ENCODE assay signal across 10 mouse cellular contexts in genomic region chr16:84661879-84662278, GRCm38 (mm10).
DNase-seq lines count a peak whose midpoint lies in the region; ATAC-seq and TF ChIP-seq lines count a peak whose summit lies in the region.
"Had no signal": no experiment of that assay in that cellular context is flagged by ENCODE, and none has a peak within 500 bp of the region (broad histone marks: within the 10 kb centered on the region; RNA-seq: fewer than 3 reads in every experiment).

No protein-coding gene starts in this region.

- H3K4me1 ChIP-seq in kidney, embryonic 14.5 days (ENCODE audit: control insufficient read depth, insufficient read depth, low read length) = no peaks in the 10 kb centered on the region

- H3K27ac ChIP-seq in gastrocnemius, adult 2 months = no peak overlapping the region
- no peak overlapping the region for H3K27ac ChIP-seq in kidney, embryonic 14.5 days (ENCODE audit: low read depth, low read length)
- H3K27ac ChIP-seq: liver, embryonic 14.5 days had no signal

- H3K36me3 ChIP-seq in kidney, embryonic 14.5 days (ENCODE audit: control insufficient read depth, insufficient read depth, low read length) = no peaks in the 10 kb centered on the region

- H3K9ac ChIP-seq in kidney, embryonic 14.5 days (ENCODE audit: low read depth, low read length) = no peak overlapping the region
- H3K9ac ChIP-seq: liver, embryonic 14.5 days had no signal

- 68% methylated on average over 3 of the region's 3 CpGs for WGBS in kidney, embryonic 14.5 days

- intact Hi-C loops in gastrocnemius, adult 2 months (cut with DNase I) = no loop called here
- intact Hi-C loops in gastrocnemius, postnatal 14 days (cut with DNase I; ENCODE audit: low total_unique reads) = no loop called here

- H3K27me3 ChIP-seq in kidney, embryonic 14.5 days (ENCODE audit: control insufficient read depth, insufficient read depth, low read length) = no peaks in the 10 kb centered on the region

- H3K9me3 ChIP-seq in kidney, embryonic 14.5 days (ENCODE audit: control insufficient read depth, low read length) = no peaks in the 10 kb centered on the region

- no peak overlapping the region for H3K4me3 ChIP-seq in gastrocnemius, adult 2 months
- H3K4me3 ChIP-seq in kidney, embryonic 14.5 days (ENCODE audit: low read length) = no peak overlapping the region

- ATAC-seq in kidney, embryonic 14.5 days (ENCODE audit: low FRiP score, low TSS enrichment) = no peak
- ATAC-seq in erythroid progenitor cell, adult 5-6 weeks (replicated peaks; ENCODE audit: low FRiP score, poor library complexity, severe bottlenecking) = no peak

- DNase-seq in gastrocnemius, adult 2 months = peak; percentile 16
- DNase-seq in gastrocnemius, postnatal 14 days = no peak
- peak; percentile 23 to 27 for DNase-seq in kidney, postnatal 36 days
- peak; percentile 17 for DNase-seq in NIH3T3 (ENCODE audit: low read depth)
- peak; percentile 6 for DNase-seq in heart, postnatal 4 days
- DNase-seq: adrenal gland, postnatal 14 days; lung, postnatal 4 days had no signal

- TF ChIP-seq CTCF in gastrocnemius, adult 2 months (IDR thresholded peaks at IDR 0.05) = no peak

- H3K4me2 ChIP-seq in kidney, embryonic 14.5 days (replicated peaks; ENCODE audit: low read depth, low read length) = no peak overlapping the region
